Mouse (Mus musculus) kidney, postnatal 4 days (tissue): Measurements from ENCODE around the gene Pex5l.

Experiments
- DNase-seq, 2 experiments: peaks; one replicate each; pipeline ENCODE4 v3.0.0; 2021; ENCODE audit warnings: mixed read lengths in 2 of 2

Pex5l gene

DNA sequence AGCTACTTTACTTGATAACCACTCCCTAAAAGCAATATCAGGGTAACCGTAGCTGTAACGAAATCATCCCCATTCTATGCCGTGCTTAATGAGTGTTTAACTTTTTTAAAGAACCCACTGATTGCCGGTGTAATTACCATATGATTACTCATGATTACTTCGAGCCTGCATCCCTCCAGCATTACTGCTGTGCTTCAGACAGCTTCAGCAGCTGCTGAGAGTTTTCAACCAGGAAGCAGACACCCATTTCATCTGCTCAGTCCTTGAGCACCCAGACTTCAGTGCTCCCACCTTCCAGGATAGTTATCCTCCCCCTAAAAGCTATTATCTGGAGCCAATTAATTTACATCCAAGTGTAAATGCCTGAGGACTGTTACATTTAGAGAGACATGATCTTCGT is 218.9 kb downstream of the Pex5l start:
- DNase-seq, result no peak

DNA sequence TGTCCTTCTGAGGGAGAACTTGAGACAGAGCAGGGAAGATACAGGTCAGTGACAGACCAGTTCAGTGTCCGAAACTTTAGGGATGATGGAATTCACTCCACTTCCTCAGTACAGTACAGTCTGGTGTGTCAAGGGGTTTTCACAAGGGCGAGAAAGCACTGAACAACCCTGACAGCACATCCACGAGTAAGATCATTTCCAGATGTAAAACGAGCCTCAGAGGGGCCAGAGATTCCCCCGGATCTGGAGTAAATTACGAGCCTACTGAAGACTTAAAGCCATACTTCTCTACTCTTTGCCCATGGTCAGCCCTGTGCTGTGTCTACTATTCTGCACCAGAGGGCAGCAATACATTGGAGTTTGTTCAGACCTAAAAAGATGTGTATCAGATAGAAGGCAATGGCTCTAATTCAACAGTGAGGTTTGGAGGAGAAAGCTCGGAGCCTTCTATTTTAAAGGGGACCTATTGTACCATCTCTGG is 232.9 kb downstream of the Pex5l start:
- DNase-seq, result peak; percentile 16 to 26

GRCm38 (mm10) chr3:32908400-32908799 is 234.6 kb downstream of the Pex5l start:
- no peak for DNase-seq

DNA sequence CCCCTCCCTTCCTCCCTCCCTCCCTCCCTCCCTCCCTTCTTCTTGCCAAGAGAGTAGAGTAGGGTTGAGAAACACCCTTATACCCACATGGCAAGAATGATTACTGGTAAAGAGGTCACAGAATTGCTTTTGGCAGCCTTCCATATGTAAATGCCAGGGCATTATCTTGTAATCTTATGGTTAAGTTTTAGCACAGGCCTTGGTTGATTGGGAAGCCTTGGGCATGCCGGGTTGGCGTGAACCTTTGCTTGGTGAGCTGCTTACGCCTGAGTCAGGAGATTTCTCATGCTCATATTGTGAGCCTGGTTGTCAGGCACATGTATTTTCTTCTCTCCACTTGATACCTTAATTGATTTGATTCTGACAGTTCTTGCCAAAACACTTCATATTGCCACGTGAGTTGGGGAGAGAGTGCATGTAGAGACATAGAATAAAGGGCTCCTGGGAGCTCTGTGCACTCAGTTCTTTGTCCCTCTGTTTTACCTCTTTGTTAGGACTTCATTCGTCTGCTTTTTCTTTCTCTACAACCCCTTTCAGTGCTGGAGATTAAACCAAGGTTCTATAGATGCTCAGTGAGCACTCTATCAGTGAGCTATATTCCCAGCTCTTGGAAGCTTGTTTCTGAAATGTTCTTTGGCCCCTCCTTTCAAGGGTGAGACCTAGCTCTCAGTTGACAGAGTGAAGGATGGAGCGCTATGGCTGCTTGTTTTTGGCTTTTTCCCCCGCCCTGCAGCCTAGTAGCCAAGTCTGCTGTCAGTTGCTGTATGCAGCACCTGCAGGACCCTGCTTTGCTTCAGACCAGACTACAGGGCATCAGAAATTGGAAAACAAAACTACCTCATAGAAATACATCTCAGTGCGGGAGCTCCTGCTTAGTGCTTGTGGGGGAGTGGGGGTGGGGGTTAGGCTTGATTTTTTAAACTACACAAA is 236.9 kb downstream of the Pex5l start:
- DNase-seq, result peak in 1 of 2 experiments; percentile 5

DNA sequence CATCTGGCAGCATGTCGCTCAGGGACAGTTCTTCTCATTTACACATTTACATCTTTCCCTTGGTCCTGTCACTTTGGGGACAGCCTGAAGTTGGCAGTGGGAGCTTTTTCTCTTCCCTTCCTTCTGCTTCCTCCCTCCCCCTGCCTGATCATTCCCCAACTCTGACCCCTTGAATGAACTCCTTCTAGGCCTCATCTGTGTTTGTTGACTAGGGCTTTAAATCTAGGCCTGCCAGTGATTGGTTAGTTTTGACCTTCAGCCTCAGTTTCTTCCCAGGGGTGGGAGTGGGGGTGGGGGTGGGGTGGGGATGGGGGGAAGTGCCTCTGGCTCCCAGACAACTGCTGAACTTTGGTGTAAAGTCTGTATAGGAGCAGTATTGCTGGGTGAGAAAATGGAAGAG is 238.4 kb downstream of the Pex5l start:
- no peak for DNase-seq

GRCm38 (mm10) chr3:32903462-32903861 is 239.6 kb downstream of the Pex5l start:
- DNase-seq, result no peak
